Mouse (Mus musculus) bone marrow macrophage, adult 2 months (primary cell): ENCODE data around the gene Hist1h2ac.

ENCODE experiments used
- CTCF ChIP-seq: IDR thresholded peaks from 2 replicates; pipeline ENCODE4 v1.5.1; 2012; ENCODE audit warnings: low read depth, mild to moderate bottlenecking, low read length, moderate library complexity
- POLR2A ChIP-seq: IDR thresholded peaks from 2 replicates; pipeline ENCODE4 v1.6.1; 2012; ENCODE audit warnings: mild to moderate bottlenecking, low read depth, low read length, borderline replicate concordance

DNA sequence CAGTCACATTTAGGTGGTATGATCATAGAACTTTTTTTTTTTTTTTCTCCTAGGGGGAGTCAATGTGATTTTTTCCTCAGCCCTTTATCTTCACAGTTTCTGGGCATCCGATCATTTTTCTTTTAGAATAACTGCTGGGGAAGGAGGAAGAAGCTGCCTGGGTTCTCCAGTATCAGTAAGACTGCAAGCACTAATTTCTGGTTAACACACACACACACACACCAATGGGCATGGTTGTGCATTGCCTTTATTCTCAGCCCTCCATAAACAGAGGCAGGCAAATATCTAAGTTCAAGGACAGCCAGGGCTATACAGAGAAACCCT lies 1.2 kb downstream of the Hist1h2ac start:
- TF ChIP-seq POLR2A (no peak), CTCF (no peak)
